Comparison of ENCODE assay signal across 8 mouse cellular contexts in the genomic region with DNA sequence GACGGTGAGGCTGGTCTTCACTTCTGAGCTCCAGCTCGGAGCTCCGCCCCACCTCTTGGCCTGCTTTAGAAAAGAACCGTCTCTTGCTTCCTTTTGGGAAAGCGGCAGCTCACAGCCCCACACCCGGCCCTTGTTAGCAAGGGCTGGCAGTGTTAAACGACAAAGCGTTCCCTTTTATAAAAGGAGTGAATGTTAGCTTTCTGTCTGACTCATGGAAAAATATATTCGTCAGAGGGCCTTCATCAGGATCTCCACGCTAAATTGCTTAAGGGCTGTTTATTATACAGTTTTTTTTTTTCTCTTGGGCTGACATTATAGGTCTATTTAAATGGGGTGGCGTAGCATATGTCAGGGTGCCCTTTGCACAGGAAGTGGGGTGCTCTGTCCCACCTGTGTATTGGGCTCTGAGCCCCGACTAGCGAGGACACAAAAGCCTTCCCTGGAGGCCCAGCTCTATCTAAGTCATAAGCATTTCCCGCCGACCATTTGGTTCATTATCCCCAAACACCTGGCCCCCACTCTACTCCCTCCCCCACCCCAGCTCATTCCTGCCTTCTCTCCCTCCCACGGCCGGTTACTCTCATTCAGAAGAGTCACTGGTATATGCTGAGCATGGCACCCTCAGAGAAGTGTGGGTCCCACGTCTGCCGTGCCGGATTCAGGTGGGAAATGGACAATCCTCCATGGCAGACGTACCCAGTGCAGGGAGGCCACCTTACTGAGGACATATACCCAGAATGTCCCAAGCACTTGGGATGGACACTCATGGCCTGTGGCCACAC. TPM values are rescaled to one million over a fixed set of nuclear protein-coding genes. Genes with fewer than 3 reads are reported as not detected.
DNase-seq lines count a peak whose midpoint lies in the region; ATAC-seq and TF ChIP-seq lines count a peak whose summit lies in the region.
"Had no signal": no experiment of that assay in that cellular context is flagged by ENCODE, and none has a peak within 500 bp of the region (broad histone marks: within the 10 kb centered on the region; RNA-seq: fewer than 3 reads in every experiment).

No protein-coding gene starts in this region.

- TF ChIP-seq CTCF in layer of hippocampus, adult 2 months (conservative IDR thresholded peaks at IDR 0.05), result no peak
- TF ChIP-seq CTCF in cerebellum, adult 2 months (IDR thresholded peaks at IDR 0.05; ENCODE audit: borderline replicate concordance, insufficient read depth, low read depth, low read length), result no peak

- 0 out of 2 replicates have a peak overlapping the region, but pooled peaks have one; percentile 35 for H3K9ac ChIP-seq in embryonic facial prominence, embryonic 14.5 days (ENCODE audit: low read depth, low read length)
- H3K9ac ChIP-seq in limb, embryonic 15.5 days, result no peak overlapping the region

- no peaks in the 10 kb centered on the region for H3K27me3 ChIP-seq in embryonic facial prominence, embryonic 14.5 days (replicated peaks; ENCODE audit: control insufficient read depth, insufficient read depth, low read length)
- H3K27me3 ChIP-seq in limb, embryonic 15.5 days, result no peaks in the 10 kb centered on the region
- H3K27me3 ChIP-seq in cerebellum, adult 2 months (ENCODE audit: control insufficient read depth, insufficient read depth, low read length), result no peaks in the 10 kb centered on the region

- no peak overlapping the region for H3K4me2 ChIP-seq in embryonic facial prominence, embryonic 14.5 days (ENCODE audit: low read depth, low read length)
- no peak overlapping the region for H3K4me2 ChIP-seq in limb, embryonic 15.5 days

- ATAC-seq in embryonic facial prominence, embryonic 14.5 days (ENCODE audit: low read depth), result no peak
- no peak for ATAC-seq in limb, embryonic 15.5 days (ENCODE audit: insufficient number of reproducible peaks, low FRiP score, low TSS enrichment, low read depth)

- 54% methylated on average over 21 of the region's 21 CpGs for WGBS in embryonic facial prominence, embryonic 14.5 days
- 42% methylated on average over 21 of the region's 21 CpGs for WGBS in limb, embryonic 15.5 days
- WGBS in cerebellum, adult 2 months, result 80% methylated on average over 21 of the region's 21 CpGs

- no peak for TF ChIP-seq POLR2A in cerebellum, adult 2 months (IDR thresholded peaks at IDR 0.05; ENCODE audit: borderline replicate concordance, insufficient read depth, low read length)

- no peaks in the 10 kb centered on the region for H3K9me3 ChIP-seq in embryonic facial prominence, embryonic 14.5 days (ENCODE audit: control insufficient read depth, low read length)
- H3K9me3 ChIP-seq in limb, embryonic 15.5 days, result no peaks in the 10 kb centered on the region

- peaks cover 19% of the 10 kb centered on the region for H3K4me1 ChIP-seq in embryonic facial prominence, embryonic 14.5 days (ENCODE audit: control insufficient read depth, insufficient read depth, low read length)
- peaks cover 36% of the 10 kb centered on the region for H3K4me1 ChIP-seq in limb, embryonic 15.5 days
- peaks cover 6% of the 10 kb centered on the region; the same call in 1 of the 2 replicates for H3K4me1 ChIP-seq in cerebellum, adult 2 months (ENCODE audit: control insufficient read depth, insufficient read depth, low read length)

- no peak overlapping the region for H3K4me3 ChIP-seq in layer of hippocampus, adult 2 months
- H3K4me3 ChIP-seq in embryonic facial prominence, embryonic 14.5 days (ENCODE audit: low read depth, low read length), result no peak overlapping the region
- no peak overlapping the region for H3K4me3 ChIP-seq in limb, embryonic 15.5 days
- H3K4me3 ChIP-seq in cerebellum, adult 2 months (replicated peaks; ENCODE audit: insufficient read depth, low read depth, low read length), result no peak overlapping the region
- H3K4me3 ChIP-seq: erythroblast, embryonic 14.5 days had no signal

- DNase-seq in layer of hippocampus, adult 2 months (ENCODE audit: low spot score in 2 of 2), result no peak
- no peak for DNase-seq in layer of hippocampus, postnatal 25 days (ENCODE audit: extremely low spot score in 1 of 2, low spot score in 1 of 2)
- peak; percentile 37 for DNase-seq in ES-CJ7 (ENCODE audit: low read depth, low spot score)
- DNase-seq in embryonic facial prominence, embryonic 14.5 days (ENCODE audit: low spot score), result peak; percentile 72
- no peak for DNase-seq in cerebellum, adult 2 months
- no peak for DNase-seq in layer of hippocampus, postnatal 36 days

- peaks cover under 1% of the 10 kb centered on the region; the same call in 1 of the 2 replicates for H3K36me3 ChIP-seq in embryonic facial prominence, embryonic 14.5 days (ENCODE audit: control insufficient read depth, insufficient read depth, low read length)
- peaks cover 45% of the 10 kb centered on the region for H3K36me3 ChIP-seq in limb, embryonic 15.5 days

- H3K27ac ChIP-seq in layer of hippocampus, adult 2 months, result peak overlapping the region; percentile 89
- peak overlapping the region; percentile 87 for H3K27ac ChIP-seq in embryonic facial prominence, embryonic 14.5 days (replicated peaks; ENCODE audit: low read depth, low read length)
- H3K27ac ChIP-seq in limb, embryonic 15.5 days, result peak overlapping the region; percentile 85
- no peak overlapping the region for H3K27ac ChIP-seq in cerebellum, adult 2 months (ENCODE audit: insufficient read depth, low read length)

RNA-seq across cellular contexts. Expression of a gene that starts 26.2 kb away (rescaled TPM):
- total RNA-seq in layer of hippocampus, adult 2 months (2021), result 10 to 100 TPM; 57.1 to 60.0 TPM
- total RNA-seq in layer of hippocampus, postnatal 25 days (2021), result 10 to 100 TPM; 78.0 to 89.7 TPM
- 241 and 245 TPM in 2 replicates for polyA plus RNA-seq in embryonic facial prominence, embryonic 14.5 days (2014; fragmentation: Nextera tagmentation; extraction: Ambion mirVana)
- polyA plus RNA-seq in limb, embryonic 15.5 days (2015; fragmentation: Nextera tagmentation; extraction: Ambion mirVana), result 490 and 511 TPM in 2 replicates
- polyA plus RNA-seq in cerebellum, adult 2 months (2012; rRNA removed), result 91.2 and 96.9 TPM in 2 replicates
- 10 to 100 TPM; 70.6 to 71.5 TPM for total RNA-seq in layer of hippocampus, postnatal 36 days (2021)
- polyA plus RNA-seq: erythroblast, embryonic 14.5 days had no signal

Comparison
In these comparisons a context has a peak if more than half of its experiments do, and no peak if none do; other contexts are left out.
1. DNase-seq: peak in ES-CJ7 (single experiment) and embryonic facial prominence, embryonic 14.5 days (single experiment); none in layer of hippocampus, adult 2 months (0 of 2), layer of hippocampus, postnatal 25 days (0 of 2), cerebellum, adult 2 months (0 of 2) and layer of hippocampus, postnatal 36 days (0 of 2).